14 mouse cellular contexts compared by ENCODE assay signal in genomic region chr1:172396996-172397752, GRCm38 (mm10). TPM values are rescaled to one million over a fixed set of nuclear protein-coding genes. Genes with fewer than 3 reads are reported as not detected.
"Had no signal": no experiment of that assay in that cellular context is flagged by ENCODE, and none has a peak within 500 bp of the region (broad histone marks: within the 10 kb centered on the region; RNA-seq: fewer than 3 reads in every experiment).

No protein-coding gene starts in this region.

- H3K27ac ChIP-seq: layer of hippocampus, adult 2 months; limb, embryonic 12.5 days; liver, embryonic 13.5 days; midbrain, embryonic 15.5 days had no signal

- DNase-seq: kidney, adult 2 months; kidney, postnatal 10 days; kidney, postnatal 4 days; liver; liver, embryonic 13.5 days; liver, postnatal 0 days; lung, postnatal 36 days; right cerebral cortex, postnatal 14 days had no signal

- H3K27me3 ChIP-seq: midbrain, embryonic 15.5 days had no signal

- H3K36me3 ChIP-seq: limb, embryonic 12.5 days; liver, embryonic 13.5 days; midbrain, embryonic 15.5 days had no signal

- H3K9me3 ChIP-seq: limb, embryonic 12.5 days; liver, embryonic 13.5 days; midbrain, embryonic 15.5 days had no signal

- H3K4me1 ChIP-seq: liver, embryonic 13.5 days had no signal

- H3K4me2 ChIP-seq: limb, embryonic 12.5 days; liver, embryonic 13.5 days; midbrain, embryonic 11.5 days; midbrain, embryonic 15.5 days had no signal

- H3K4me3 ChIP-seq: layer of hippocampus, adult 2 months; limb, embryonic 12.5 days; liver, embryonic 13.5 days; midbrain, embryonic 15.5 days had no signal

- ATAC-seq: inflammation-experienced regulatory T-cells, adult 6 months; liver, postnatal 0 days; midbrain, embryonic 15.5 days had no signal

- H3K9ac ChIP-seq: limb, embryonic 12.5 days; liver, embryonic 13.5 days; liver, postnatal 0 days; midbrain, embryonic 15.5 days had no signal

RNA-seq across cellular contexts. Expression of gene Kcnj10, which starts 56.2 kb away (rescaled TPM):
- total RNA-seq: monocyte, adult 5-6 weeks had no signal
